Mouse (Mus musculus) stomach, embryonic 14.5 days (tissue): Measurements from ENCODE around the gene Dcbld2. TPM values are rescaled to one million over a fixed set of nuclear protein-coding genes. Genes with fewer than 3 reads are reported as not detected.

Experiments
- ATAC-seq: fragments of 200-750 bp; cut with Nextera tagmentation; 2 replicates; pipeline ENCODE4 v1.8.0; 2017; ENCODE audit warnings: low read depth, moderate TSS enrichment; ENCODE audit not compliant: insufficient number of reproducible peaks, insufficient read depth, low FRiP score
- H3K27ac ChIP-seq: fragments of 300-500 bp; sonication (generic); 2 replicates; pipeline ENCODE4 v1.5.1; 2014; ENCODE audit warnings: mild to moderate bottlenecking, low read length, moderate library complexity, mixed read lengths
- H3K27me3 ChIP-seq: fragments of 300-500 bp; sonication (generic); 2 replicates; pipeline ENCODE4 v1.6.1; 2014; ENCODE audit warnings: low read length, control low read depth, mixed read lengths; ENCODE audit not compliant: control insufficient read depth, insufficient read depth
- H3K36me3 ChIP-seq: fragments of 300-500 bp; sonication (generic); 2 replicates; pipeline ENCODE4 v1.6.1; 2014; ENCODE audit warnings: mild to moderate bottlenecking, control low read depth, low read length, moderate library complexity, mixed read lengths; ENCODE audit not compliant: control insufficient read depth, insufficient read depth
- H3K4me1 ChIP-seq: fragments of 300-500 bp; sonication (generic); 2 replicates; pipeline ENCODE4 v1.6.1; 2014; ENCODE audit warnings: low read length, control low read depth, mixed read lengths; ENCODE audit not compliant: control insufficient read depth, insufficient read depth
- H3K4me2 ChIP-seq: fragments of 300-500 bp; sonication (generic); replicated peaks from 2 replicates; pipeline ENCODE4 v1.6.1; 2014; ENCODE audit warnings: low read depth, low read length, control low read depth
- H3K4me3 ChIP-seq: fragments of 300-500 bp; sonication (generic); 2 replicates; pipeline ENCODE4 v1.5.1; 2014; ENCODE audit warnings: low read depth, low read length, control low read depth
- H3K9ac ChIP-seq: fragments of 300-500 bp; sonication (generic); replicated peaks from 2 replicates; pipeline ENCODE4 v1.6.1; 2014; ENCODE audit warnings: low read depth, mild to moderate bottlenecking, control low read depth, low read length, moderate library complexity, mixed read lengths
- H3K9me3 ChIP-seq: fragments of 300-500 bp; sonication (generic); 2 replicates; pipeline ENCODE4 v1.6.1; 2016; ENCODE audit warnings: low read depth, low read length, control low read depth; ENCODE audit not compliant: control insufficient read depth
- WGBS: fragments of 180-500 bp; shearing (Covaris S2); extraction: QIAGEN DNeasy Blood & Tissue Kit; methylation state at CpG from one replicate; pipeline ENCODE4 v1.1.7; 2014; 5-methylcytosine and 5-hydroxymethylcytosine counted together
- polyA plus RNA-seq: library from polyadenylated mRNA; unstranded; fragments of >200 nt; fragmentation: Nextera tagmentation; extraction: Ambion mirVana; gene quantifications from 2 replicates; pipeline ENCODE4 v1.2.1, GENCODE M21; 2014

Gene Dcbld2
- polyA plus RNA-seq, 1 experiment from 2014 or later, result 12.5 TPM

DNA sequence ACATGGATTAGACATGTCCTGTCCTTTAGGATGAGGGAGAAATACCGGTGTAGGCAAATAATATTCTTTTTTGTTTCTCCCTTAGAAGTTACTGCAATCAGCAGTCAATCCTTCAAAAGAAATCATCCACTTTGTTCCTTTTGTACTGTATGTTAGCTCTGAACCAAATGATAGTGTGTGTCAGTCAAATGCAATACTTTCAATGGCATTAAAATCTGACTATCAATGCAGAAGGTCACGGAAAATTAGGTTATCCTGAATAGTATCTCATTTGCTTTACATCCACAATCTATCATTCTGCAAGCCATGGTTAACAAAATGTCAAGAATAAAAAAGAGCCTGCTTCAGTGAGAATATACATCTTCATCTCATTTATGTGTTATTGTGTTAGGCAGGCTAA is 7.2 kb upstream of the Dcbld2 start:
- Histone ChIP-seq H3K4me2 (no peak overlapping the region), H3K27ac (no peak overlapping the region), H3K27me3 (no peaks in the 10 kb centered on the region), H3K4me3 (no peak overlapping the region), H3K9ac (no peak overlapping the region), H3K36me3 (no peaks in the 10 kb centered on the region), H3K4me1 (no peaks in the 10 kb centered on the region), H3K9me3 (no peaks in the 10 kb centered on the region)
- WGBS, result 82% methylated on average over 2 of the region's 2 CpGs
- no peak for ATAC-seq

GRCm38 (mm10) chr16:58404665-58405064 is 3.6 kb upstream of the Dcbld2 start:
- no peak for ATAC-seq
- no peak overlapping the region for H3K4me3 ChIP-seq
- no peaks in the 10 kb centered on the region for H3K27me3 ChIP-seq
- no peak overlapping the region for H3K4me2 ChIP-seq
- no peak overlapping the region for H3K27ac ChIP-seq
- no peaks in the 10 kb centered on the region for H3K9me3 ChIP-seq
- WGBS, result 41% methylated on average over 7 of the region's 7 CpGs
- no peak overlapping the region for H3K9ac ChIP-seq
- H3K4me1 ChIP-seq, result peaks cover 1% of the 10 kb centered on the region; the same call in 1 of the 2 replicates
- no peaks in the 10 kb centered on the region for H3K36me3 ChIP-seq

GRCm38 (mm10) chr16:58405271-58405670 is 3.0 kb upstream of the Dcbld2 start:
- Histone ChIP-seq H3K4me1 (peaks cover 5% of the 10 kb centered on the region; the same call in 1 of the 2 replicates), H3K4me2 (no peak overlapping the region), H3K27me3 (no peaks in the 10 kb centered on the region), H3K27ac (no peak overlapping the region), H3K9me3 (no peaks in the 10 kb centered on the region), H3K36me3 (no peaks in the 10 kb centered on the region), H3K4me3 (no peak overlapping the region), H3K9ac (no peak overlapping the region)
- WGBS, result 90% methylated on average over 4 of the region's 4 CpGs
- ATAC-seq, result no peak

DNA sequence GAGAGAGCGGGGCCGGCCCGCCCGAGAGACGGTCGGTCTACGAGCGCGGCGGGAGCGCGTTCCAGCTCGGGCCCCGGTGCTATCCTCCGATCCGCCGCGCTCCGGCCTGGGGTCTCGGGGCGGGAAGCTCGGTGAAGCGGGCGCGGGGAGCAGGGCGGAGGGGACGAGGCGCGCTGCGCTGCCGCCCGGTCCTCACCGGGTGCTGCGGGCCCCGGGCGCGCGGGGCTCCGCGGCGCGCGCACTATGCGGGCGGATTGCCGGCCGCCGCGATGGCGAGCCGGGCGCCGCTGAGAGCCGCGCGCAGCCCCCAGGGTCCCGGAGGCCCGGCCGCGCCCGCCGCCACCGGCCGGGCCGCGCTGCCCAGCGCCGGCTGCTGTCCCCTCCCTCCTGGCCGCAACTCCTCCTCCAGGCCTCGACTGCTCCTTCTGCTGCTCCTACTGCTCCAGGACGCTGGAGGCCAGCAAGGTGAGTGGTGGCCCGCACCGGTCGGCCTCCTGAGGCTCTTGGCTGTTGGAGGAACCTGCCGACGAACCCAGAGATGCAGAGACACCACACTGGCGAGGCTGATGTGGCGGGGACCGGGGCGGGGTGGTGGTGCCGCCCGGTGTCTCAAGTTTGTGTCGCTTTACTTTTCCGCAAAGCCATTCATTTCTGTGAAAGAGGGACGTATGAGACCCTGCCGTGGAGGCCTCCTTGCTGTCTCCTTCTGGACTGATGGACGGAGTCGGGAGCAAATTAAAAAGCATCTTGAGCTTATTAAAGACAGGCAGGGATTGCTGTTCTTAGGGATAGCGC is 441 bp downstream of the Dcbld2 start:
- no peaks in the 10 kb centered on the region for H3K9me3 ChIP-seq
- peaks cover 5% of the 10 kb centered on the region; the same call in 1 of the 2 replicates for H3K4me1 ChIP-seq
- peak overlapping the region; percentile 86 for H3K9ac ChIP-seq
- peak overlapping the region; percentile 84 for H3K4me3 ChIP-seq
- no peaks in the 10 kb centered on the region for H3K27me3 ChIP-seq
- under 1% methylated on average over 82 of the region's 89 CpGs for WGBS
- H3K36me3 ChIP-seq, result no peaks in the 10 kb centered on the region
- ATAC-seq, result peak; percentile 34
- H3K27ac ChIP-seq, result peak overlapping the region; percentile 79; the same call in 1 of the 2 replicates
- H3K4me2 ChIP-seq, result peak overlapping the region; percentile 79

DNA sequence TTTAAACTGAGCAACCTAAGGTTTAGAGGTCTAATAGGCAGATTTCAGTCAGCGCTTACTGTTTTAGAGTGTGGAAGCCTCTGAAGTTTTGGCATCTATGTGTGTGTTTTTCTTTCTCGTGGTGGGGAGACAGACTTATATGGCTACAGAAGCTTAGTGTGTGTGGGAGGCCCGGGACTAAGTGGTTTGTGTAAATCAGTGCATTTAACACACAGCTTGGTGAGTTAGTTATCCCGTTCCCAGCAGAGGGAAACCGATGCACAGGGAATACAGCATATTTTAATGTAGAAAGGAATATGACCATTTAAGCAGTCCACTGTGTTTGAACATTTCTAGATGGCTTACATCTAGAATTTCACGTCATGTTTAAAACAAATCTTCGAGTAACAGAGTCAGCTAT is 1.6 kb downstream of the Dcbld2 start:
- no peak for ATAC-seq
- WGBS, result 25% methylated on average over 7 of the region's 7 CpGs
- H3K4me3 ChIP-seq, result peak overlapping the region; percentile 84
- 0 out of 2 replicates have a peak overlapping the region, but pooled peaks have one; percentile 10 for H3K9ac ChIP-seq
- no peaks in the 10 kb centered on the region for H3K36me3 ChIP-seq
- no peak overlapping the region for H3K27ac ChIP-seq
- H3K9me3 ChIP-seq, result no peaks in the 10 kb centered on the region
- peaks cover 10% of the 10 kb centered on the region; the same call in 1 of the 2 replicates for H3K4me1 ChIP-seq
- no peaks in the 10 kb centered on the region for H3K27me3 ChIP-seq
- peak overlapping the region; percentile 79 for H3K4me2 ChIP-seq

DNA sequence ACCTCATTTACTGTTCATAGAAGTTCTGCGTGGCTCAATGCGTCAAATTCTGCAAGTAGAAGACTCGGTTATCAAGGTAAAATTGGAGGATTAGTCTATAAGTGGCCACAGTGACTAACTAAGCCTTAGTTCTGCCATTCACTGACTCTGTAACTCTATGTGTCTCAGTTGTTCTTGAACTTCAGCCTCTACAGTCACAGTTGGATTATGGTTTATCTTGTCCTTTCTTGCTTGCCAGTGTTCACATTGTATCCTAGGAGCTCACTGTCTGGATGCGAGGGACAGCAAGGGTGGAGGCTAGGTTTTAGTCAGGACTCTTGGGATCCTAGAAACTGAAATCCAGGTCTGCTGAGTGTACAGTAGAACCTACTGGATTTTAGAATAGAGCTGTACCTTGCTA is 6.6 kb downstream of the Dcbld2 start:
- WGBS, result 91% methylated on average over 4 of the region's 4 CpGs
- no peak overlapping the region for H3K4me2 ChIP-seq

DNA sequence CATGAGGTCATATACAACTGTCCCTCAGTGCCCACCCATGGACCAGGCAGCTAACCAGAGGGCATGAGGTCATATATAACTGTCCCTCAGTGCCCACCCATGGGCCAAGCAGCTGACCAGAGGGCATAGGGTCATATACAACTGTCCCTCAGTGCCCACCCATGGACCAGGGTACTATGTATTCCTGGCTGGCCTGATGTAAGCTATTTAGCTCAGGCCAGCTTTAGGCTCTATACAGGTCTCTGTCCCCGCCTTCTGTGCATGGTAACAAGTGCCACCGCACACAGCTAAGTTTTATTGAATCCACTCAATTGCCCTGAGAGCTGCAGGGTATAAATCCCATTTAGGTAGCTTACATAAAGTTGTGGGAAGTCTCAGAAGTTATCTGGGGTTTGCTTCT is 7.3 kb downstream of the Dcbld2 start:
- ATAC-seq, result 0 out of 2 replicates have a peak, but pooled peaks have one; percentile 10
- H3K4me1 ChIP-seq, result 0 out of 2 replicates have a peak, but pooled peaks cover 6% of the 10 kb centered on the region
- no peaks in the 10 kb centered on the region for H3K9me3 ChIP-seq
- H3K9ac ChIP-seq, result no peak overlapping the region
- 98% methylated on average over 2 of the region's 2 CpGs for WGBS
- H3K27ac ChIP-seq, result no peak overlapping the region
- no peak overlapping the region for H3K4me2 ChIP-seq
- no peaks in the 10 kb centered on the region for H3K36me3 ChIP-seq
- no peak overlapping the region for H3K4me3 ChIP-seq
- no peaks in the 10 kb centered on the region for H3K27me3 ChIP-seq

More for the DNA sequence above, 6.6 kb downstream of the Dcbld2 start:
- Histone ChIP-seq H3K4me3 (no peak overlapping the region), H3K27ac (no peak overlapping the region), H3K9ac (no peak overlapping the region), H3K9me3 (no peaks in the 10 kb centered on the region), H3K27me3 (no peaks in the 10 kb centered on the region), H3K36me3 (no peaks in the 10 kb centered on the region), H3K4me1 (peaks cover 7% of the 10 kb centered on the region; the same call in 1 of the 2 replicates)
- ATAC-seq, result no peak

DNA sequence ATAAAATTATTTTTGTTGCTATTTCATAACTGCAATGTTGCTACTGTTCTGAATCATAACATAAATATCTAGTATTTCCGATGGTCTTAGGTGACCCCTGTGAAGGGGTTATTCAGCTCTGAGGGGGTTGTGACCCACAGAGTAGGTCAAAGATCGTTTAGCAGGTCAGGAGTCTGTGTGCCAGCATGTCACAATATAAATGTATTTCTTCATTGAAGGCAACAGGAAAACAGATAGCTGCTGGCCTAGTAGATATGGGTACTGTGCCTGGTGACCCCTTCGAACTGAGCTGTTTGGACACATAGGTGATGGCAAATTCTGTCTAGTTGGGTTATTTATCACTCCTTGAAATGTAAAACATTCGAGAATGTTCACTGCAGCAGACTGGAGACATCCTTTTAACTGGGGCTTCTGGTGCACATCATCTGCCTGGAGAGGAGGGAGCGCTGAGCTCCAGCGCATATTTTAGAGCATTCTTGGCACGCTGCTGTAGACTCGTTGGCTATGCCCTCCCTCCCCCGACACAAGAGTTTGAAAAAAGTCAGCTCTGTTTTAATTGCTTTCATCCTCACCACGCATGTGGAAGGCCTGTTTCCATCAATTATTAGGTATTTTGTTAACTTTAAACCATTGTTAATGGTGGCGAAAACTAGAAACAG is 13.6 kb downstream of the Dcbld2 start:
- peak; percentile 49; the same call in 1 of the 2 replicates for ATAC-seq
- WGBS, result 29% methylated on average over 11 of the region's 11 CpGs
- Histone ChIP-seq H3K4me1 (peaks cover 20% of the 10 kb centered on the region), H3K9me3 (no peaks in the 10 kb centered on the region), H3K27ac (peak overlapping the region; percentile 7; the same call in 1 of the 2 replicates), H3K9ac (no peak overlapping the region), H3K4me2 (no peak overlapping the region), H3K27me3 (no peaks in the 10 kb centered on the region), H3K36me3 (no peaks in the 10 kb centered on the region), H3K4me3 (no peak overlapping the region)
